Mouse (Mus musculus) left cerebral cortex, postnatal 14 days (tissue): ENCODE results near the gene Spo11. TPM values are rescaled to one million over a fixed set of nuclear protein-coding genes. Genes with fewer than 3 reads are reported as not detected.

Experiments
- DNase-seq, 2 experiments: peaks; one replicate each; pipeline ENCODE4 v3.0.0; 2021 to 2022; ENCODE audit warnings: low spot score in 2 of 2, mixed read lengths in 1 of 2
- intact Hi-C: fragments of 180-260 bp; cut with DNase I; formaldehyde crosslinking; loops from one replicate; pipeline ENCODE4 v1.15.1; 2025
- long read RNA-seq, 2 experiments: library from polyadenylated mRNA; stranded (forward); transcript quantifications; one replicate each; pipeline ENCODE4 v2.0.0; 2021
- total RNA-seq, 2 experiments: library from RNA; stranded (reverse); gene quantifications; 2 replicates each; pipeline ENCODE4 v1.2.3; 2021

The Spo11 gene
- total RNA-seq = under 1 TPM; 0.23 to 0.44 TPM
- long read RNA-seq, experiment 1, partial matches to known transcripts = 0 of 1 reads
- long read RNA-seq, experiment 1, other reads (novel, unspliced or antisense) = 1 of 1 reads
- long read RNA-seq, experiment 2, partial matches to known transcripts = 0 of 2 reads
- long read RNA-seq, experiment 2, other reads (novel, unspliced or antisense) = 2 of 2 reads

GRCm38 (mm10) chr2:172977409-172978130 lies at the start of gene Spo11:
TSS of gene Spo11 (plus strand) at chr2:172977700.
- no peak for DNase-seq
- intact Hi-C loops = no loop called here

- intact Hi-C loops = no loop called here
Measured at GRCm38 (mm10) chr2:172929905-172930436, 47.5 kb upstream of the Spo11 start.

GRCm38 (mm10) chr2:172931137-172931898 lies 46.2 kb upstream of the Spo11 start:
- intact Hi-C loops = no loop called here
- no peak for DNase-seq

More at GRCm38 (mm10) chr2:172929905-172930436, 47.5 kb upstream of the Spo11 start:
- DNase-seq = no peak

GRCm38 (mm10) chr2:172933631-172934419 lies 43.7 kb upstream of the Spo11 start:
- intact Hi-C loops = no loop called here
- peak in 1 of 2 experiments; percentile 52 for DNase-seq

- DNase-seq = no peak
- intact Hi-C loops = no loop called here
Measured at GRCm38 (mm10) chr2:172934420-172934788, 43.1 kb upstream of the Spo11 start.

- intact Hi-C loops = loop anchor here (5.0 kb wide), 1 partner anchor 43 kb away; no protein-coding TSS in a partner anchor
- no peak for DNase-seq
Measured at GRCm38 (mm10) chr2:172934891-172935740, 42.4 kb upstream of the Spo11 start.

- intact Hi-C loops = loop anchor here (5.0 kb wide), 1 partner anchor 44 kb away; no protein-coding TSS in a partner anchor
Measured at GRCm38 (mm10) chr2:172935776-172936562, 41.5 kb upstream of the Spo11 start.

GRCm38 (mm10) chr2:172936844-172937243 lies 40.7 kb upstream of the Spo11 start:
- no peak for DNase-seq
- intact Hi-C loops = loop anchor here (5.0 kb wide), 1 partner anchor 45 kb away; no protein-coding TSS in a partner anchor

More at GRCm38 (mm10) chr2:172935776-172936562, 41.5 kb upstream of the Spo11 start:
- no peak for DNase-seq

GRCm38 (mm10) chr2:172937326-172938190 lies 39.9 kb upstream of the Spo11 start:
- intact Hi-C loops = loop anchor here (5.0 kb wide), 1 partner anchor 45 kb away; no protein-coding TSS in a partner anchor
- no peak for DNase-seq

GRCm38 (mm10) chr2:172938761-172939638 lies 38.5 kb upstream of the Spo11 start:
- no peak for DNase-seq

GRCm38 (mm10) chr2:172939639-172940002 lies 37.9 kb upstream of the Spo11 start:
- intact Hi-C loops = loop anchor here (5.0 kb wide), 1 partner anchor 47 kb away; no protein-coding TSS in a partner anchor
- no peak for DNase-seq

More at GRCm38 (mm10) chr2:172938761-172939638, 38.5 kb upstream of the Spo11 start:
- intact Hi-C loops = loop anchor here (5.0 kb wide), 1 partner anchor 47 kb away; no protein-coding TSS in a partner anchor

- DNase-seq = peak in 1 of 2 experiments; percentile 53
- intact Hi-C loops = no loop called here
Measured at GRCm38 (mm10) chr2:172940003-172940798, 37.3 kb upstream of the Spo11 start, which contains the start of gene Bmp7. TSS of gene Bmp7 (minus strand) at chr2:172940321.

- intact Hi-C loops = no loop called here
- no peak for DNase-seq
Measured at GRCm38 (mm10) chr2:172940799-172941163, 36.7 kb upstream of the Spo11 start.

GRCm38 (mm10) chr2:172949051-172949450 lies 28.4 kb upstream of the Spo11 start:
- DNase-seq = no peak
- intact Hi-C loops = no loop called here
